Mouse (Mus musculus): Measurements from ENCODE around the gene Iqcj. TPM values are rescaled to one million over a fixed set of nuclear protein-coding genes. Genes with fewer than 3 reads are reported as not detected.

Gene Iqcj
- polyA plus RNA-seq, 1 experiment from 2014 or later: not detected

- Histone ChIP-seq H3K27ac (replicated peaks) (no peak overlapping the region), H3K4me2 (no peak overlapping the region), H3K9me3 (no peaks in the 10 kb centered on the region), H3K4me1 (no peaks in the 10 kb centered on the region), H3K4me3 (no peak overlapping the region), H3K9ac (no peak overlapping the region), H3K36me3 (no peaks in the 10 kb centered on the region), H3K27me3 (replicated peaks) (peaks cover 15% of the 10 kb centered on the region; the same call in 1 of the 2 replicates)
- 41% methylated on average over 9 of the region's 9 CpGs for WGBS
- ATAC-seq (ENCODE audit: extremely low read depth, insufficient number of reproducible peaks, low FRiP score, low TSS enrichment): no peak
Measured at GRCm38 (mm10) chr3:68045475-68046416, 153.7 kb downstream of the Iqcj start.

DNA sequence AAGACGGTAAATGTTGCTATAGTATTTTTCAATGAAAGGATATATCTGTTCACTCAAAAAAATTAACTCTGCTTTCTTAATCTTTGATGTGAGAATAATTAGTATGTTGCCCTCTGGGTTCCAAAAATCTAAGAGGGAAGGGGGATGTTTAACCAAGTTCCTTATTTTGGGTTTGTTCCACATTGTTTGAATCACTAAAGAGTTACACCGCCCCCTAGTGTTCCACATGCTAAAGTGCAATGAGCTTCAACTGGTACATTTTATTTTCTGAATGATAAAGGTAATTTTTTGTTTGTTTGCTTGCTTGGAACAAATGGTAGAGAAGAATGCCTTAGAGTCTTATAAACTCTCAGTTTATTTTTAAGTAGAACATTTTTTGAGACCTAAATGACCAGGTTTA is 161.5 kb downstream of the Iqcj start:
- ATAC-seq (ENCODE audit: extremely low read depth, insufficient number of reproducible peaks, low FRiP score, low TSS enrichment): no peak
- H3K4me1 ChIP-seq: 0 out of 2 replicates have a peak, but pooled peaks cover 3% of the 10 kb centered on the region
- WGBS: 48% methylated on average over 2 of the region's 2 CpGs
- no peak overlapping the region for H3K9ac ChIP-seq
- no peak overlapping the region for H3K27ac ChIP-seq (replicated peaks)
- H3K27me3 ChIP-seq (replicated peaks): peaks cover 10% of the 10 kb centered on the region
- H3K4me2 ChIP-seq: no peak overlapping the region
- no peaks in the 10 kb centered on the region for H3K36me3 ChIP-seq
- no peaks in the 10 kb centered on the region for H3K9me3 ChIP-seq
- H3K4me3 ChIP-seq: no peak overlapping the region

- 24% methylated on average over 13 of the region's 13 CpGs for whole genome bisulfite sequencing
- H3K9me3 ChIP-seq: no peaks in the 10 kb centered on the region
- peaks cover 10% of the 10 kb centered on the region for H3K27me3 ChIP-seq (replicated peaks)
- H3K4me1 ChIP-seq: 0 out of 2 replicates have a peak, but pooled peaks cover 3% of the 10 kb centered on the region
- peak overlapping the region; percentile 36 for H3K4me3 ChIP-seq
- H3K27ac ChIP-seq (replicated peaks): no peak overlapping the region
- H3K9ac ChIP-seq: no peak overlapping the region; the same call in 1 of the 2 replicates
- H3K36me3 ChIP-seq: no peaks in the 10 kb centered on the region
- peak overlapping the region; percentile 60 for H3K4me2 ChIP-seq
- no peak for ATAC-seq (ENCODE audit: extremely low read depth, insufficient number of reproducible peaks, low FRiP score, low TSS enrichment)
Measured at GRCm38 (mm10) chr3:68055071-68055470, 163.1 kb downstream of the Iqcj start.

- no peak for ATAC-seq (ENCODE audit: extremely low read depth, insufficient number of reproducible peaks, low FRiP score, low TSS enrichment)
- peaks cover 8% of the 10 kb centered on the region for H3K27me3 ChIP-seq (replicated peaks)
Measured at GRCm38 (mm10) chr3:68056373-68057275, 164.6 kb downstream of the Iqcj start.

DNA sequence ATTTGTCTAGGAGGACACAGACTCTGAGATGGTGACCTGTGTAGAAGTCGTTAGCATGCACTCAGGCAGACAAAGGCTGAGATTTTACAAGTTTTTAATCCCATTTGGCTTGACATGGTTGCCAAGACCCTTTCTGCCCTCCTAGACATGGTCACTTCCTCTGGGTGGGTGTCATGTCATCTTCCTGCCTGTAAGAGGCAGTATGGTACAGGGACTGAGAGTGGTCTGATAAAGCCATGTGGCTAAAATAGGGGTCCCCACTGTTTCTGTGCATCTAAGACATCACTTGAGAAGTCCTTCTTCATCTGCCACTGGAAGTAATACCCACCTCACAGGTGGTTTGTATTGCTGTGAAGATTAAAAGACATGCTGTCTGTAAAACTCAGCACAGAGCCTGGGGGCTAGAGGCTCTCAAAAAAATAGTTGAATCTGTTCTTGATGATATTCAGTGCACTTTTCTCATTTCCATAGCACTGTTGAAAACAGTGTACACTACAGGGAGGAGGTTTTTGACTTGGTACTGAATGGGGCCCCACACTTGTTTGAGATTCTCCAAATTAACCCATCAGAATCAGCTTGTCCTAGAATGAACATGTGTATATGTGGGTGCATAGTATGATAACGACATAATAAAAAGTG is 167.3 kb downstream of the Iqcj start:
- H3K9ac ChIP-seq: no peak overlapping the region
- H3K27ac ChIP-seq (replicated peaks): no peak overlapping the region
- no peaks in the 10 kb centered on the region for H3K9me3 ChIP-seq
- H3K4me2 ChIP-seq: no peak overlapping the region
- 0 out of 2 replicates have a peak, but pooled peaks cover 3% of the 10 kb centered on the region for H3K4me1 ChIP-seq
- WGBS: 41% methylated on average over 2 of the region's 2 CpGs
- ATAC-seq (ENCODE audit: extremely low read depth, insufficient number of reproducible peaks, low FRiP score, low TSS enrichment): no peak
- H3K27me3 ChIP-seq (replicated peaks): peaks cover 10% of the 10 kb centered on the region
- no peaks in the 10 kb centered on the region for H3K36me3 ChIP-seq
- H3K4me3 ChIP-seq: no peak overlapping the region

More at GRCm38 (mm10) chr3:68056373-68057275, 164.6 kb downstream of the Iqcj start:
- no peaks in the 10 kb centered on the region for H3K9me3 ChIP-seq
- WGBS: 49% methylated on average over 23 of the region's 23 CpGs
- peak overlapping the region; percentile 57 for H3K4me2 ChIP-seq
- 0 out of 2 replicates have a peak, but pooled peaks cover 3% of the 10 kb centered on the region for H3K4me1 ChIP-seq
- H3K9ac ChIP-seq: no peak overlapping the region
- H3K36me3 ChIP-seq: no peaks in the 10 kb centered on the region
- peak overlapping the region; percentile 46 for H3K4me3 ChIP-seq
- no peak overlapping the region for H3K27ac ChIP-seq (replicated peaks)

DNA sequence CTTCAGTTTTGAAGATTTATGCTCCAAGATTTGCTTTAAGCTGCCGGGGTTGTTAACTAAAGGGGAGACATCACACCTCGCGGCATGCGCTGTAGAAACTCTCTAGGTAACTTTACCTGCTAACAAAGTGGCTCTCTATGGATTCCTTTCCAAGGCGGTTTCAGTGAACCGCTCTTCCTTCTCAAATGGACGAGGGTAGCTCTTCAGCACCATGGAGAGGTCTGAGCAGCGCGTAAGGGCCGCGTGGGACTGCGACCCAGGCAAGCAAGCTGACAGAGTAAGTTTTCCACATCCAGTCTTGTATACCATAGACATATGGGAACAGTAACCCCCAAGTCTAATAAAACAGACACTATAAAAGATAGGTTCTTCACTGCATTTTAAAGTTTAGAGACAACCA is 172.7 kb downstream of the Iqcj start, which contains the start of gene Schip1:
Schip1 (plus strand) TSS at position 72 of the 400 bp plus-strand sequence.
- no peak for ATAC-seq (ENCODE audit: extremely low read depth, insufficient number of reproducible peaks, low FRiP score, low TSS enrichment)
- H3K4me2 ChIP-seq: no peak within 1 kb of the TSS
- no peaks in the 10 kb centered on the region for H3K9me3 ChIP-seq
- H3K9ac ChIP-seq: no peak within 1 kb of the TSS
- H3K4me1 ChIP-seq: no peaks in the 10 kb centered on the region
- no peak within 1 kb of the TSS for H3K4me3 ChIP-seq
- WGBS: 28% methylated on average over 12 of the region's 12 CpGs
- no peaks in the 10 kb centered on the region for H3K36me3 ChIP-seq
- 0 out of 2 replicates have a peak, but pooled peaks cover 3% of the 10 kb centered on the region for H3K27me3 ChIP-seq (replicated peaks)
- no peak within 1 kb of the TSS for H3K27ac ChIP-seq (replicated peaks)

DNA sequence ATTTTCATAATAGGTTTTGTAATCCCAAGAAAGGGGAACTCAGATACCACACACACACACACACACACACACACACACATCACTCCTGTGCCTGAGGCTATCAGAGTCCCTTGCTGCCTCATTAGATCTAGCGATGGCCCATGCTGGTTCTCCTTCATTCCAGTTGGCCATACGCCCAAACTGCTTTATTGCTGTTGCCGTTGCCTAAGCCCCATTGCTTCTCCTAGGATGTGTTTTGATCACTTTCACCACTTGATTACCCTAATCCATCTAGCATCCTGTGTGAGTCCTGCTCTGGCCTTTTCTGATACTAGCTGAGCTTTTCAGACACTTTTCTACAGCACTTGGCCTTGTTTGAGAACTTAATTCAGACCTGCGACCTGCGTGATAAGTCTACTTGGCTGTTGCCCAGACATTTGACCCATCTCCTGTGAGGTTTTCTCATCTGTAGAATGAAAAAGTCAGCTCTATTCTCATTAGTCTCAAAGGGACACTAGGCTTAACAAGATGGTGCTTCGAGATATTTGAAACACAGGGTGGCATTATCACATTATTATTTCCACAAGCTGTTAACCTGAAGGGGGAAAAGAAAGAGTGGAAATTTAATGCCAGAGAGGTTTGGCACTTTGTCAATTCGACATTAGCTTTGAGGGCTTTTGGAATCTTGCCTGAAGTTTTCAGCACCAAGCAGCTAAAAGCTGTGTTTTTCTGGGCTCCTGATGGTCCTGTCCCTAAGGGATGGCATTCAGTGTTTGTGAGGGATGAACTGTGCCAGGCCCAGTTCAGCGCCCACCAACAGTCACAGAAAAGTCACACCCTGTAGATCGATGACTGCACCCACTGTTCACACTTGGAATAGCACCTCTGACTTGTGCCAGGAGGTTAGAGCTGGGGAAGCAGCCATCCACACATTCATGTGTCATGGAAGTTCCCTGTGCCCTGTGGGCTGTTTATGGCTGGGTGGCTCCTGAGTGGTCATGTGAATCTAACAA is 179.7 kb downstream of the Iqcj start:
- 65% methylated on average over 9 of the region's 9 CpGs for WGBS
- ATAC-seq (ENCODE audit: extremely low read depth, insufficient number of reproducible peaks, low FRiP score, low TSS enrichment): no peak
- Histone ChIP-seq H3K4me2 (no peak overlapping the region), H3K9me3 (no peaks in the 10 kb centered on the region), H3K27ac (replicated peaks) (no peak overlapping the region), H3K4me1 (peaks cover 9% of the 10 kb centered on the region; the same call in 1 of the 2 replicates), H3K27me3 (replicated peaks) (no peaks in the 10 kb centered on the region), H3K4me3 (no peak overlapping the region), H3K36me3 (no peaks in the 10 kb centered on the region), H3K9ac (no peak overlapping the region)

DNA sequence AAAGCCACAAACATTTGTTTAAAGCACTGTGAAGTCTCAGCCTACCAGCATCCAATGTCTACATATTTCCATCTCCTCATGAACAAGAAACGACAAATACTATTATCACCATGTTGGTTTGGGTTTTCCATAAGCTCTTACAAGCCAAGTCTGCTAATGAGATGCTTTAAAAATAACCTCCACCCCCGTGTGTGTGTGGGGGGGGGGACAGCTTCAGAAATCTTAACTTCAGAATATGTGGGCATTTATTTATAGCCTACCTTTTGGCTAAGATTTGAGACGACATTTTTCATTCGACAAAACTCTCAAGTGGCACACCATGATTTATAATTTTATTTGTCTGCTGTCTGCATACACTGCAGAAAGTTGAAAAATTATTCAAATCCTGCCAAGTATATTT is 185.4 kb downstream of the Iqcj start:
- WGBS: 58% methylated on average over 4 of the region's 4 CpGs

DNA sequence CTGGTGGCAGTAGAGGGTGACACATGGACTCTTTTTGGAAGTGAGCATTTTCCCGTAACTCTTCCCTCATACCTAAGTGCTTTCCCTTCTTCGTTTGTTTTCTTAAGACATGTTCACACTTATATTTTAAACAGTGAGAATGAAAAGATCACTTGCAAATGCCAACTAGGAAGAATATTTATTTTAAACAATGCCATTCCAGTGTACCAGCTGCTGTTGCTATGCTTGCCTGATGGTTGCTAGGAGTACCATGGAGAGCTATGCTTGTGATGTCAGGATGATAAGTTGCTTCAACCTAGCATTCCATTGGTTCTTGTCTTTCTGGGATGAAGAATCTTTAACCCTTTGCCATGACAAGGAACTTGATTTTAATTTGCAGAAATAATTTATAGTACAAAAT is 193.0 kb downstream of the Iqcj start:
- no peak for ATAC-seq (ENCODE audit: extremely low read depth, insufficient number of reproducible peaks, low FRiP score, low TSS enrichment)
- H3K4me3 ChIP-seq: no peak overlapping the region
- H3K9me3 ChIP-seq: no peaks in the 10 kb centered on the region
- no peak overlapping the region for H3K4me2 ChIP-seq
- no peak overlapping the region for H3K27ac ChIP-seq (replicated peaks)
- H3K9ac ChIP-seq: no peak overlapping the region
- H3K4me1 ChIP-seq: no peaks in the 10 kb centered on the region
- H3K27me3 ChIP-seq (replicated peaks): no peaks in the 10 kb centered on the region
- WGBS: 77% methylated on average over 2 of the region's 2 CpGs
- H3K36me3 ChIP-seq: no peaks in the 10 kb centered on the region

More for the DNA sequence above, 185.4 kb downstream of the Iqcj start:
- Histone ChIP-seq H3K4me1 (no peaks in the 10 kb centered on the region), H3K4me3 (no peak overlapping the region), H3K27me3 (replicated peaks) (no peaks in the 10 kb centered on the region), H3K27ac (replicated peaks) (no peak overlapping the region), H3K36me3 (no peaks in the 10 kb centered on the region), H3K9ac (no peak overlapping the region), H3K9me3 (no peaks in the 10 kb centered on the region), H3K4me2 (no peak overlapping the region)
- no peak for ATAC-seq (ENCODE audit: extremely low read depth, insufficient number of reproducible peaks, low FRiP score, low TSS enrichment)

GRCm38 (mm10) chr3:68092108-68092507 is 200.1 kb downstream of the Iqcj start:
- 69% methylated on average over 4 of the region's 4 CpGs for WGBS
- H3K27ac ChIP-seq (replicated peaks): no peak overlapping the region
- H3K36me3 ChIP-seq: no peaks in the 10 kb centered on the region
- H3K9ac ChIP-seq: no peak overlapping the region
- no peak overlapping the region for H3K4me3 ChIP-seq
- no peak for ATAC-seq (ENCODE audit: extremely low read depth, insufficient number of reproducible peaks, low FRiP score, low TSS enrichment)
- H3K4me1 ChIP-seq: no peaks in the 10 kb centered on the region
- no peak overlapping the region for H3K4me2 ChIP-seq
- no peaks in the 10 kb centered on the region for H3K27me3 ChIP-seq (replicated peaks)
- H3K9me3 ChIP-seq: no peaks in the 10 kb centered on the region

Measured in heart, embryonic 13.5 days (tissue).